In genomic region chr15:7194147-7194720, GRCm38 (mm10) we compare ENCODE assay signal across 8 mouse cellular contexts.
A peak's percentile ranks its signal among the peaks of the same experiment; 100 is the strongest.
DNase-seq lines count a peak whose midpoint lies in the region; ATAC-seq and TF ChIP-seq lines count a peak whose summit lies in the region.

No protein-coding gene starts in this region.

- DNase-seq in lung, embryonic 14.5 days, result peak; percentile 56
- DNase-seq in lung, postnatal 4 days, result no peak
- DNase-seq in left cerebral cortex, postnatal 4 days, result peak; percentile 51
- DNase-seq in thymus, postnatal 4 days, result no peak
- DNase-seq in thymus, postnatal 14 days, result no peak
- no peak for DNase-seq in urinary bladder, postnatal 4 days (ENCODE audit: low spot score in 2 of 2)

- 27% methylated on average over 13 of the region's 13 CpGs for WGBS in lung, embryonic 14.5 days
- WGBS in forebrain, embryonic 13.5 days, result 8% methylated on average over 13 of the region's 13 CpGs
- 34% methylated on average over 13 of the region's 13 CpGs for WGBS in stomach, embryonic 14.5 days

- TF ChIP-seq CTCF in lung, embryonic 14.5 days (IDR thresholded peaks at IDR 0.05; ENCODE audit: low read depth), result no peak

- peaks cover 11% of the 10 kb centered on the region; the same call in 1 of the 2 replicates for H3K4me1 ChIP-seq in lung, embryonic 14.5 days (ENCODE audit: insufficient read depth)
- H3K4me1 ChIP-seq in forebrain, embryonic 13.5 days, result peaks cover 48% of the 10 kb centered on the region
- peaks cover 3% of the 10 kb centered on the region; the same call in 1 of the 2 replicates for H3K4me1 ChIP-seq in stomach, embryonic 14.5 days (ENCODE audit: control insufficient read depth, insufficient read depth, low read length)

- 0 out of 2 replicates have a peak overlapping the region, but pooled peaks have one; percentile 15 for H3K4me2 ChIP-seq in lung, embryonic 14.5 days
- H3K4me2 ChIP-seq in forebrain, embryonic 13.5 days, result peak overlapping the region; percentile 39
- no peak overlapping the region for H3K4me2 ChIP-seq in stomach, embryonic 14.5 days (replicated peaks; ENCODE audit: low read depth, low read length)

- H3K27me3 ChIP-seq in lung, embryonic 14.5 days (ENCODE audit: insufficient read depth, low read length), result no peaks in the 10 kb centered on the region
- no peaks in the 10 kb centered on the region for H3K27me3 ChIP-seq in forebrain, embryonic 13.5 days
- H3K27me3 ChIP-seq in stomach, embryonic 14.5 days (ENCODE audit: control insufficient read depth, insufficient read depth, low read length), result no peaks in the 10 kb centered on the region

- no peak overlapping the region for H3K4me3 ChIP-seq in lung, embryonic 14.5 days (ENCODE audit: low read depth, low read length)
- no peak overlapping the region for H3K4me3 ChIP-seq in forebrain, embryonic 13.5 days
- H3K4me3 ChIP-seq in stomach, embryonic 14.5 days (ENCODE audit: low read depth, low read length), result no peak overlapping the region

- peaks cover 20% of the 10 kb centered on the region; the same call in 1 of the 2 replicates for H3K36me3 ChIP-seq in lung, embryonic 14.5 days (ENCODE audit: insufficient read depth)
- peaks cover 9% of the 10 kb centered on the region for H3K36me3 ChIP-seq in forebrain, embryonic 13.5 days (ENCODE audit: poor library complexity, severe bottlenecking)
- peaks cover 8% of the 10 kb centered on the region; the same call in 1 of the 2 replicates for H3K36me3 ChIP-seq in stomach, embryonic 14.5 days (ENCODE audit: control insufficient read depth, insufficient read depth, low read length)

- peak; percentile 56; the same call in 1 of the 2 replicates for ATAC-seq in lung, embryonic 14.5 days (ENCODE audit: insufficient read depth)
- ATAC-seq in forebrain, embryonic 13.5 days, result peak; percentile 30
- ATAC-seq in stomach, embryonic 14.5 days (ENCODE audit: insufficient number of reproducible peaks, insufficient read depth, low FRiP score, low read depth), result peak; percentile 29; the same call in 1 of the 2 replicates

- no peak overlapping the region for H3K9ac ChIP-seq in lung, embryonic 14.5 days
- no peak overlapping the region for H3K9ac ChIP-seq in forebrain, embryonic 13.5 days
- H3K9ac ChIP-seq in stomach, embryonic 14.5 days (replicated peaks; ENCODE audit: low read depth, low read length), result no peak overlapping the region

- intact Hi-C loops in left cerebral cortex, postnatal 4 days (cut with DNase I), result no loop called here

- peak overlapping the region; percentile 21; the same call in 1 of the 2 replicates for H3K27ac ChIP-seq in lung, embryonic 14.5 days (ENCODE audit: low read depth)
- H3K27ac ChIP-seq in forebrain, embryonic 13.5 days, result peak overlapping the region; percentile 33
- H3K27ac ChIP-seq in stomach, embryonic 14.5 days (ENCODE audit: low read length), result no peak overlapping the region; the same call in 1 of the 2 replicates

- no peaks in the 10 kb centered on the region for H3K9me3 ChIP-seq in lung, embryonic 14.5 days (ENCODE audit: low read depth, low read length)
- no peaks in the 10 kb centered on the region for H3K9me3 ChIP-seq in forebrain, embryonic 13.5 days (replicated peaks)
- H3K9me3 ChIP-seq in stomach, embryonic 14.5 days (ENCODE audit: control insufficient read depth, low read depth, low read length), result no peaks in the 10 kb centered on the region

Comparison
In these comparisons a context has a peak if more than half of its experiments do, and no peak if none do; other contexts are left out.
1. DNase-seq: peak in lung, embryonic 14.5 days (single experiment) and left cerebral cortex, postnatal 4 days (single experiment); none in lung, postnatal 4 days (0 of 2), thymus, postnatal 4 days (single experiment), thymus, postnatal 14 days (single experiment) and urinary bladder, postnatal 4 days (0 of 2).
2. Peak in every context shown above with its lines, with median percentiles within 50 percentile points of each other: ATAC-seq.